Mouse (Mus musculus) central nervous system, embryonic 18 days (tissue): ENCODE measurements around the gene Tmem38b. TPM values are rescaled to one million over a fixed set of nuclear protein-coding genes. Genes with fewer than 3 reads are reported as not detected.

Experiments
- polyA plus RNA-seq: library from polyadenylated mRNA; depleted of rRNA; stranded (reverse); fragments of >200 nt; gene quantifications from 2 replicates; pipeline ENCODE4 v1.2.3, GENCODE M21; 2012; rRNA removed

Tmem38b gene
- polyA plus RNA-seq, result 4.0 and 4.8 TPM in 2 replicates

GRCm38 (mm10) chr4:53825821-53826605 is at the start of gene Tmem38b:
TSS of gene Tmem38b (plus strand) at chr4:53826045.

Other genes with a start within 250 kb of the Tmem38b start
- 25.7 and 27.1 TPM in 2 replicates for gene Fsd1l, start 194.6 kb upstream of the Tmem38b start, polyA plus RNA-seq
- 18.8 and 20.5 TPM in 2 replicates for gene Fktn, start 112.0 kb upstream of the Tmem38b start, polyA plus RNA-seq
- 0.45 and 0.62 TPM in 2 replicates for gene Tal2, start 46.3 kb upstream of the Tmem38b start, polyA plus RNA-seq